Mouse (Mus musculus) forebrain, embryonic 13.5 days (tissue): ENCODE data around the gene Lhx8. TPM values are rescaled to one million over a fixed set of nuclear protein-coding genes. Genes with fewer than 3 reads are reported as not detected.

Source experiments
- ATAC-seq: fragments of 200-750 bp; cut with Nextera tagmentation; 2 replicates; pipeline ENCODE4 v1.8.0; 2017
- H3K27ac ChIP-seq: fragments of 300-500 bp; sonication (generic); 2 replicates; pipeline ENCODE4 v1.5.1; 2015; ENCODE audit warnings: inconsistent platforms, mild to moderate bottlenecking, moderate library complexity
- H3K27me3 ChIP-seq: fragments of 300-500 bp; sonication (generic); 2 replicates; pipeline ENCODE4 v1.6.1; 2015; ENCODE audit warnings: mild to moderate bottlenecking, inconsistent platforms
- H3K36me3 ChIP-seq: fragments of 300-500 bp; sonication (generic); 2 replicates; pipeline ENCODE4 v1.6.1; 2015; ENCODE audit warnings: mild to moderate bottlenecking, inconsistent platforms; ENCODE audit not compliant: poor library complexity, severe bottlenecking
- H3K4me1 ChIP-seq: fragments of 300-500 bp; sonication (generic); 2 replicates; pipeline ENCODE4 v1.6.1; 2015; ENCODE audit warnings: inconsistent platforms
- H3K4me2 ChIP-seq: fragments of 300-500 bp; sonication (generic); 2 replicates; pipeline ENCODE4 v1.6.1; 2015; ENCODE audit warnings: inconsistent platforms, mild to moderate bottlenecking, moderate library complexity
- H3K4me3 ChIP-seq: fragments of 300-500 bp; sonication (generic); 2 replicates; pipeline ENCODE4 v1.5.1; 2015; ENCODE audit warnings: mild to moderate bottlenecking, inconsistent platforms
- H3K9ac ChIP-seq: fragments of 300-500 bp; sonication (generic); 2 replicates; pipeline ENCODE4 v1.6.1; 2015; ENCODE audit warnings: mild to moderate bottlenecking, inconsistent platforms
- H3K9me3 ChIP-seq: fragments of 300-500 bp; sonication (generic); replicated peaks from 2 replicates; pipeline ENCODE4 v1.6.1; 2016; ENCODE audit warnings: inconsistent platforms
- WGBS: fragments of 180-500 bp; shearing (Covaris S2); methylation state at CpG from one replicate; pipeline ENCODE4 v1.1.7; 2015; 5-methylcytosine and 5-hydroxymethylcytosine counted together
- polyA plus RNA-seq: library from polyadenylated mRNA; unstranded; fragments of >200 nt; fragmentation: Nextera tagmentation; extraction: Ambion mirVana; gene quantifications from 2 replicates; pipeline ENCODE4 v1.2.1, GENCODE M21; 2015

The Lhx8 gene
- polyA plus RNA-seq, 1 experiment from 2014 or later: 24.5 TPM

DNA sequence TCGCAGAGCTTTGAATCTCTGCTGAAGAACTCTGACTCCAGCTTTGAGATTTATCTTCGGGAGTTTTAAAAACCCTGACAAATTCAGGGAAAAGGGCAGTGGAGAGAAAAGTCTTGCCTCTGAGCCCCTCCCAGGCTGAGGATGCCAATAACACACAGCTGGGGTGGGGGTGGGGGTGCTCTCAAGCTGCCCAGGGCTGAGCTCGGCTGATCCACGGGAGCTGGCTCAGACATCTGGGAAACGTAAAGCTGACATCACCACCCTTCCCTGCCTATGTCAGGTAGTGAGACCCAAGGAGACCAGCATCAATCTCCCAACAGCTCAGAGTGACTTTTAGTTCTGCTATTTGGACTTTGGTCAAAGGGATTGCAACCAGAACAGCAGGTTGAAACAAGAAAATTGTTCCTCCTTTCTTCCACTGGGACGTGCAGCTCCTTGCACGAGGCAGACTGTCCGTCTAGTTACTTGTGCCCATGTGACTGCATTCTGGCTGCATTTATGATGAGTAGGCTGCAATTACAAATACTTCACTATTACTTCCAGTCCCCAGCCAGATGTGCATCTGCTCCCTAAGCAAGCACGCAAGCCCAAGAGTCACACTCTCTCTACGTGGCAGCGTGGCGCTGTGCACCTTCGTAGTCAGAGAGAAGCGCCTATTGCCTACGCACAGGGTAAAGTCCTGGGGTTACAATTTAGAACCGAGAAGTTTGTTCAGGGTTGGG, 25.1 kb downstream of the Lhx8 start:
- Histone ChIP-seq H3K9ac (no peak overlapping the region), H3K27ac (no peak overlapping the region), H3K4me2 (no peak overlapping the region), H3K4me1 (no peaks in the 10 kb centered on the region), H3K36me3 (no peaks in the 10 kb centered on the region), H3K9me3 (no peaks in the 10 kb centered on the region), H3K4me3 (no peak overlapping the region), H3K27me3 (no peaks in the 10 kb centered on the region)
- ATAC-seq: peak; percentile 41; the same call in 1 of the 2 replicates
- 76% methylated on average over 16 of the region's 16 CpGs for WGBS

DNA sequence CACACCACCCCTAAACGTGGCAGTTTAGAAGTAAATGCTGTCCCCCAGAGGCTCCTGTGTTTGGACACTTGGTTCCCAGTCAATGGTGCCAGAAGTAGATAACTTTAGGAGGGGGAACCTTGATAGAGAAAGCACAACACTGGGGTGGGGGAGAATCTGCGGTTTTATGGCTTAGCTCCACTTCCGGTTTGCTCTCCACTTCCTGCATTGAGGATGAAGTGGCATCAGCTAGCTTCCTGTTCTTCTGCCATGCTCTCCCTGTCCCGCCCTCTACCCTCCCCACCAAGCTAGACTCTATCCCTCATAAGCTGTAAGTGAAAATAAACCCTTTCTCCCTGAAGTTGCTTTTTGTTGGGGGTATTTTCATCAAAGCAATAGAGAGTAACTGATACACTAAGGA, 29.4 kb downstream of the Lhx8 start:
- H3K27me3 ChIP-seq: no peaks in the 10 kb centered on the region
- H3K4me3 ChIP-seq: no peak overlapping the region
- H3K9ac ChIP-seq: no peak overlapping the region
- no peaks in the 10 kb centered on the region for H3K4me1 ChIP-seq
- H3K27ac ChIP-seq: no peak overlapping the region
- H3K9me3 ChIP-seq: no peaks in the 10 kb centered on the region
- no peak overlapping the region for H3K4me2 ChIP-seq
- no peak for ATAC-seq
- WGBS: 94% methylated on average over 4 of the region's 4 CpGs
- H3K36me3 ChIP-seq: no peaks in the 10 kb centered on the region

GRCm38 (mm10) chr3:154300006-154300405, 30.5 kb downstream of the Lhx8 start:
- ATAC-seq: no peak
- Histone ChIP-seq H3K4me1 (no peaks in the 10 kb centered on the region), H3K9ac (no peak overlapping the region), H3K9me3 (no peaks in the 10 kb centered on the region), H3K4me3 (no peak overlapping the region), H3K4me2 (no peak overlapping the region), H3K27me3 (no peaks in the 10 kb centered on the region), H3K27ac (no peak overlapping the region), H3K36me3 (no peaks in the 10 kb centered on the region)
- 95% methylated on average over 9 of the region's 9 CpGs for WGBS

- H3K4me2 ChIP-seq: no peak overlapping the region
- H3K4me3 ChIP-seq: no peak overlapping the region
- ATAC-seq: no peak
- H3K27ac ChIP-seq: no peak overlapping the region
- H3K36me3 ChIP-seq: no peaks in the 10 kb centered on the region
- no peaks in the 10 kb centered on the region for H3K9me3 ChIP-seq
- H3K4me1 ChIP-seq: no peaks in the 10 kb centered on the region
- H3K9ac ChIP-seq: no peak overlapping the region
- no peaks in the 10 kb centered on the region for H3K27me3 ChIP-seq
Observed at GRCm38 (mm10) chr3:154298490-154298889, 32.0 kb downstream of the Lhx8 start.

GRCm38 (mm10) chr3:154297499-154297898, 33.0 kb downstream of the Lhx8 start:
- Histone ChIP-seq H3K9ac (no peak overlapping the region), H3K4me2 (no peak overlapping the region), H3K4me3 (no peak overlapping the region), H3K27ac (no peak overlapping the region), H3K4me1 (no peaks in the 10 kb centered on the region), H3K27me3 (no peaks in the 10 kb centered on the region), H3K36me3 (no peaks in the 10 kb centered on the region), H3K9me3 (no peaks in the 10 kb centered on the region)
- no peak for ATAC-seq
- WGBS: 64% methylated on average over 6 of the region's 6 CpGs

GRCm38 (mm10) chr3:154294924-154295834, 35.3 kb downstream of the Lhx8 start:
- H3K36me3 ChIP-seq: no peaks in the 10 kb centered on the region
- ATAC-seq: no peak
- H3K9me3 ChIP-seq: no peaks in the 10 kb centered on the region
- H3K9ac ChIP-seq: no peak overlapping the region
- 95% methylated on average over 17 of the region's 17 CpGs for WGBS
- no peak overlapping the region for H3K4me2 ChIP-seq
- H3K4me1 ChIP-seq: no peaks in the 10 kb centered on the region
- no peaks in the 10 kb centered on the region for H3K27me3 ChIP-seq
- no peak overlapping the region for H3K27ac ChIP-seq
- no peak overlapping the region for H3K4me3 ChIP-seq

GRCm38 (mm10) chr3:154293839-154294490, 36.5 kb downstream of the Lhx8 start:
- Histone ChIP-seq H3K27ac (no peak overlapping the region), H3K27me3 (no peaks in the 10 kb centered on the region), H3K9me3 (no peaks in the 10 kb centered on the region), H3K36me3 (no peaks in the 10 kb centered on the region), H3K4me3 (no peak overlapping the region), H3K4me2 (no peak overlapping the region), H3K9ac (no peak overlapping the region), H3K4me1 (no peaks in the 10 kb centered on the region)
- 82% methylated on average over 9 of the region's 9 CpGs for WGBS
- ATAC-seq: no peak

GRCm38 (mm10) chr3:154292126-154292525, 38.3 kb downstream of the Lhx8 start:
- Histone ChIP-seq H3K4me3 (no peak overlapping the region), H3K9ac (no peak overlapping the region), H3K27me3 (no peaks in the 10 kb centered on the region), H3K36me3 (no peaks in the 10 kb centered on the region), H3K4me1 (no peaks in the 10 kb centered on the region), H3K27ac (no peak overlapping the region), H3K9me3 (no peaks in the 10 kb centered on the region), H3K4me2 (no peak overlapping the region)
- WGBS: 79% methylated on average over 5 of the region's 5 CpGs
- no peak for ATAC-seq

DNA sequence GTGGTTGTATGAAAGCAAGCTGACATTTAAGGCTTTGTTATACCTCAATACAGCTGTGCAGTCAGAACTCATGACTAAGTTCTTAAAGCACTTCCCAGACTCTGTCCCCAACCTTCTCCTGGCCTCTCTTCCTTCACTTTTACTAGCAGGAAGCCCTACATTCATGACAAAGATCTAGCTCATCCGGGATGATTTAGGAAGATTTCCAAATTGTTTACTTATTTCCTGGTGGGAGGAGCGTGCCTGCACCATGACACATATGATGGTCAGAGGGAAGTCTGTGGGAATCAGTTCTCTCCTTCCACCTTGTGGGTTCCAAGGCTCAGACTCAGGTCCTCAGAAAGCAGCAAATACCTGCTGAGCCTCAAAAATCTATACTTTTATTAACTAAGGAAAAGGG, 40.1 kb downstream of the Lhx8 start:
- Histone ChIP-seq H3K4me2 (no peak overlapping the region), H3K9ac (no peak overlapping the region), H3K27ac (no peak overlapping the region), H3K4me1 (no peaks in the 10 kb centered on the region), H3K36me3 (no peaks in the 10 kb centered on the region), H3K27me3 (no peaks in the 10 kb centered on the region), H3K9me3 (no peaks in the 10 kb centered on the region), H3K4me3 (no peak overlapping the region)
- no peak for ATAC-seq
- WGBS: 92% methylated on average over 2 of the region's 2 CpGs

- Histone ChIP-seq H3K9me3 (no peaks in the 10 kb centered on the region), H3K27ac (no peak overlapping the region), H3K4me1 (no peaks in the 10 kb centered on the region), H3K4me3 (no peak overlapping the region), H3K36me3 (no peaks in the 10 kb centered on the region), H3K4me2 (no peak overlapping the region), H3K9ac (no peak overlapping the region), H3K27me3 (no peaks in the 10 kb centered on the region)
- 87% methylated on average over 4 of the region's 4 CpGs for WGBS
- ATAC-seq: no peak
Observed at GRCm38 (mm10) chr3:154288429-154289069, 41.9 kb downstream of the Lhx8 start.

GRCm38 (mm10) chr3:154287217-154287616, 43.2 kb downstream of the Lhx8 start:
- Histone ChIP-seq H3K36me3 (no peaks in the 10 kb centered on the region), H3K4me2 (no peak overlapping the region), H3K4me3 (no peak overlapping the region), H3K27ac (no peak overlapping the region), H3K4me1 (no peaks in the 10 kb centered on the region), H3K9me3 (no peaks in the 10 kb centered on the region), H3K9ac (no peak overlapping the region), H3K27me3 (no peaks in the 10 kb centered on the region)
- ATAC-seq: no peak
- WGBS: 85% methylated on average over 2 of the region's 2 CpGs

DNA sequence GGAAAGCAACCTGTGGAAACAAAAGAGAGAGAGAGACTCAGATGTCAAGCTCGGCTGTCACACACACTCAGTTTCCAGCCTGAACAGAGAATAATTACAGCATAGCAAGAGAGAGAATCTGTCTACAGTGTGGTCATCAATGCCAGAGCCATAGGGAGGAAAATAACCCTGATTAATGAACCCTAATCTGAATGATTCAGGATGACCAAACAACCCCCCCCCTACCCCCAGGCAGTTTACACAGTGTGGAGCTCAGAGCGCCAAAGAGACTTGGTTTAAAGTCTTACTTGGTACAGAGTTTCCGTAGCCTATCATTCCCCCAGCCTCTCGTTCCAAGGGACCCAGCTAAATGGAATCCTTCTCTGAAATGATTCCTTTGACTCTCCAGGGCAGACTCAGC, 45.1 kb downstream of the Lhx8 start:
- ATAC-seq: no peak
- no peak overlapping the region for H3K9ac ChIP-seq
- no peaks in the 10 kb centered on the region for H3K36me3 ChIP-seq
- H3K27ac ChIP-seq: no peak overlapping the region
- no peaks in the 10 kb centered on the region for H3K27me3 ChIP-seq
- H3K4me3 ChIP-seq: no peak overlapping the region
- 58% methylated on average over 4 of the region's 4 CpGs for WGBS
- no peaks in the 10 kb centered on the region for H3K9me3 ChIP-seq
- no peaks in the 10 kb centered on the region for H3K4me1 ChIP-seq
- H3K4me2 ChIP-seq: no peak overlapping the region
